Mouse (Mus musculus): ENCODE results near the gene Hcfc2.
A peak's percentile ranks its signal among the peaks of the same experiment; 100 is the strongest.

Gene Hcfc2

DNA sequence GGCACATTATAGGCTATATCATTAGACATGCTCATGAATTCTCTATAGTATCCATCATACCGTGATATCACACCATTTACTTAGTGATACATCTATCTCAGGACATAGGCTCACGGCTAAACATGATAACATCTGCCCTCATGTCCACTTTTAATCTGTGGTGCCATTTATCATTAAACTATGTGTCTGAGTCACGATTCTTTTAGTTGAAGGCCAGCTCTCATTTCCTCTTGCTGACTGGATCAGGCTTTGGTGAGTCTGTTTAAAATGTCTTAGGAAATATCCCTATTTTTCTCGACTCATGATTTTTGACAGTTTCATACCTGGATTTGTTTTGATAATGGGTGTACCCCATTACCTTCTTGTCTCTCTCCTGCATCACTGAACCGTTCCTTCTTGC lies at the start of gene Hcfc2:
Hcfc2 (plus strand) TSS at position 205 of the 400 bp plus-strand sequence.
- DNase-seq: no peak

DNA sequence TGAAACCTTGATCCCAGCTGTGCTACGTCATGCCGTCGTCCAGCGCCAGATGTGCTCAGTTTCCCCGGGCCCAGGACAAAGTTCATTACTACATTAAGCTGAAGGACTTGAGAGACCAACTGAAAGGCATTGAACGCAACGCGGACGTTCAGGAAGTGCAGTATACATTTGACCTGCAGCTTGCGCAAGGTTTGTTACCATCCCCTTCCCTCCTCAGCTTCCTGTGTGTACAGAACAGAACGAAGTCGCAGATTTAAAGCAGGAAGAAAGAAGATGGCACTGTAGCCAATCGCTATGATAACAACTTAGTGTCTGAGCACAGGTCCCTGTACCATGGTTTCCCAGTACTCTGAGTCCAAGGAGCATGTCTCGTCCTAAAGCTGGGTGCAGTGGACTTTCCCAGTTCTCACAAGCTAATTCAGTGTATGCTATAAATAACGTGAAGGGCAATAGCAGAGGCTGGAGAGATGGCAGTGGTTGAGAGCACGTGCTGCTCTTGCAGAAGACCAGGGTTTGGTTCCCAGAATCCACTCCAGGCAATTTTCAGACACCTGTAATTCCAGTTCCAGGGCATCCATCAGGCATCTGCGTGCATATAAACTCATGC lies 48.7 kb upstream of the Hcfc2 start:
- no peak for DNase-seq

DNA sequence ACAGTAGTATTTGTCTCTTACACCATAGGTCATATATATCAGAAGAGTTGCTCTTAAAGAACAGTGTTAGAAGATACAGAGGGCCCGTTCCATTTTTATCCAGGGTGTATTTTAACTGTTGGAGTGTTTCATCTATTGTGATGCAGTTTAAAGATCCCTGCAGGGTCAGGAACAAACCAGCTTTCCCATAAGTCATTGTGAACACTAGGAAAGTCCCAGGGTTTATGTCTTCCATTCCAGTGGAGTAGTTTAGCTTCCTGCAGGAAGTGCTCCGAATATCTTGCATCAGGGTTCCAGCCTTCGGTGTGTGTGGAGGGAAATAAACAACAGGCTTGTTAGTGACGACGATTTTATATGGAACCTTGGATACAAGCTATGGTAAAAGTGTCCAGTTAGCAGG lies 44.7 kb upstream of the Hcfc2 start:
- no peak for DNase-seq

DNA sequence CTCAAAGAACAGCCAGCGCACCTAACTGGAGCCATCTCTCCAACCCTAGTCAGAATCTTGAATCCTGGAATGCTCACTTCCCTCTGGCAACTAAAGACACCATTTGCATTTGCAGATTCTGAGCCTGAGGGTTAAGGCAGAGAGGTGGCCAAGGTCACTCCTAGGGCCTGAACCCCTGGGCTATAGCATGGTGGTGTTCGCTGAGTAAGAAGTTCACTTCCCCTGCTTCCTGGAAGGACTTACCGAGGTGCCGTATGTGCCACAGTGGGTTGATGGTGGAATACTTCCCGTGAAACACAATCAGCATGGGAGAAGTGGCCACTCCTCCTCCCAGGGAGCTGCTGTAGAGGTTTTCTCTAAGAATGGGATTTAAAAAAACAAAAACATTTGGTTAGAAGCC lies 43.3 kb upstream of the Hcfc2 start:
- DNase-seq: no peak

DNA sequence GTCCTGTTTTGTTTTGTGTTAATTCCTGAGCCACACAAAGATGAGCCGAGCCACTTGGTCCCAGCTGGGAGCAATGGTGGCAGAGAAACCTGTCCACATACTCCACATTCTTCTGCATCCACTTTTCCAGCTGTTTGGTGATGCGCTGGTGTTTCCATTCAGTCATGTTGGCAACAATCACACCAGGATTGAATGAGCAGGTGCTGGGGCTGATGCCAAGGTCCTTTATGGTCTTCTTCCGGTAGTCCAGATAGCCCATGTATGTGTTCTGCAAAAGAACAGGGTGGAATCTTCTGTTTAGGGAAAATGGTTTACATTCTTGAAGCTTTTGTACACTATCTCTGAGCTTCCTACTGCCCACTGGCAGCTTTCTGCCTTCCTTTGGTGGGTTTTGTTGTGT lies 41.4 kb upstream of the Hcfc2 start:
- no peak for DNase-seq

DNA sequence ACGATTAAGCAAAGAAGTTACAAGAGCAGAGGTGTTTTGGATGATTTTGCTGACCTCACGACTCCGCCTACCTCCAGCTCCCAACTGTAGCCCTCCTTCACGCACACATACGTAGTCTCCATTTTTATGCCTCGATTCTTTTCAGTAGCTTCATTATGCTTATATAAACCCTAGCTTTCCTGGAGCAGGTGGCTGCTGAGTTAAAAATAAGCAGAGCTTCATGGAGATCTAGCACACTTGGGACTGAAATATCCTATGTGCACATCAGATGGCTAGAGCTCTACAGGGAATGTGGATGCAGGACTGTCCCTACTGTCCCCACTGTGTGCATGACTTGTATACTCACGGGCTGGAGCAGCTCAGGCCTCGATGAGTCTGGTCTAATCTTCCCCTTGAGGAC lies 34.1 kb upstream of the Hcfc2 start:
- peak; percentile 13 to 26 for DNase-seq

DNA sequence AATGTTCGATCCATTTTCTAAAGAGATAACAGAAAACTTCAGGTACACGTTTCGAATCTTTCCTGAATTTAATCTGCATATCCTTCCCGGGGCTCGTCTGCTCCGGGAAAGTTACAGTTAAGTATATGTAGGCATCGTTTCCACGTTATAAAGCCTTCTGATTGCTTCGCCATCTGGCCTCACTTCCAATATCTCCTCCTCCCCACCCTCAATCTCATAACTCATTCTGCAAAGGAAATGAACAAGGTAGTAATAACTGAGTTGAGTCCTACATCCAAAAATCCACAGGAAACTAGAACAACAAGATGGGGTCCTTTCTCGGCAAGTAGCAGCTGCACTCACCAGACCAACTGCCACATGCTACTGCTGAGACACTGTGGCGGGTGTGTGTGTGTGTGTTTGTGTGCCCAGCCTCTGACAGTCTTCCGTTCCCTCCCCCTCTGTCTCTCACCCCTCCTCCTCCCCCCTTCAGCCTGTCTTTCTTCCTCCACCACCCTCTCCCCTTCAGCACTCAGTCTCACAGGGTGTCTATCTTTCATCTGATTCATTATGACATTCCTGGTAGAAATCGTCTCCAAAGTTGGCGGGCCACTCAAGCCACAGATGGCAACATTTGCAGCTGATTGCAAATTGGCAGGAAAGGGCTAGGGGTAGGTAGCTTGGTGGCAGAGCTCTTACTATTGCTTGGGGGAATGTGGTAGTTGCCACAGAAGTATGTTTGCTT lies 33.5 kb upstream of the Hcfc2 start:
- DNase-seq: peak; percentile 42 to 70

DNA sequence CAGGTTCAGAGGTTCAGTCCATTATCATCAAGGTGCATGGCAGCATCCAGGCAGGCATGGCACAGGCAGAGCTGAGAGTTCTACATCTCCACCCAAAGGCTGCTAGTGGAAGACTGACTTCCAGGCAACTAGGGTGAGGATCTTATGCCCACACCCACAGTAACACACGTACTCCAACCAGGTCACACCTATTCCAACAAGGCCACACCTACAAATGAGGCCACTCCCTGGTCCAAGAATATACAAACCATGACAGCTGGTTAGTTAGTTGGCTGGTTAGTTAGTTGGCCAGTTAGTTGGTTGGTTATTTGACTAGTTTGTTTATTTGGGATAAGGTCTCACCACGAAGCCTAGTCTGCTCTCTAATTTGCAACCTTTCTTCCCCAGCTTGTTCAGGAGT lies 32.7 kb upstream of the Hcfc2 start:
- no peak for DNase-seq

DNA sequence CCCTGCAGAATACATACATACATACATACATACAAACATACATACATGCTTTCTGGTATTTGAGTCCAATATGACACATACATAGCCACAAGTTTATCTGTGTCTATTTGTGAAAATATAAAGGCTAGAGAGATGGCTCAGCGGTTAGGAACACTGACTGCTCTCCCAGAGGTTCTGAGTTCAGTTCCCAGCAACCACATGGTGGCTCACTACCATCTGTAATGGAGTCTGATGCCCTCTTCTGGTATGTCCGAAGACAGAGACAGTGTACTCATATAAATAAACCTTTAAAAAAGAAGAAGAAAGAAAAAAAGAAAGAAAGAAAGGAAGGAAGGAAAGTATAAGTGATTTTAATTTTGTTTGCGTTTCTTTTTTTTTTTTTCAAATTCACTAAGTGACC lies 30.0 kb upstream of the Hcfc2 start:
- DNase-seq: no peak

DNA sequence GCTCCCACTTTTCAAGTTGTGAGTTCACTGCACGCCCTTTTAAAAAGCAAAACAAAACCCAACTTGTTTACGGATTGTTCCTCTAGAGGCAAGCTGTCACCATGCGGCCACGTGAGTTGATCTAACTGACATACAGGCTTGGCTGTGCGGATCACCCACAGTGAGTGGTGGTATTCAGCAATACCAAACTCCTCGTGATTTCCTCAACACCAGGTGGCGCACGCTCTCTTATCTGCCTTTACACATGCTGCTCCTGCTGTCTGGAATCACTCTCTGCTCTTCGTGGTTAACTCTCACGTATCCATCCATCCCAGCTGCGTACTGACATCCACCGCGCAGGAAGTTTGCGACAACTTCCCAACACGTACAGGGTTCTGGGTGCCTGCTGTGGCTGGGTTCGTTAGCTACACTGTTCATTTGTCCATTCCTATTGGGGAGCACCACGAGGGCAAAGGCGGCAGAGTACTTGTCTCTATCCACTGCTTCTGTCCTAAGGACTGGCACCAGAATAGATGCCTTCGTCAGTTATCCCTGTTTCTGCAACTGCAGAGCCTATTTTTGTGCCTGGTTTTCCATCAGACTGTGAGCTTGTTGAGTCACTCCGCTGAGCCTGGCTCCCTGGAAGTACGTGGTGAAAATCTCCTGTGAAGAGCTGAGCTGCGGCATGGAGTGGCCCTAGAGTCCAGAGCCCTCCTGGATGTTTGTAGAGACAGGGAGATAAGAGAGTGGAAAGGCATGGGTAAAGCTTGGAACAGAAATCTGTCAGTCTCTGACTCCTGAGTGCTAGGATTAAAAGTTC lies 29.3 kb upstream of the Hcfc2 start:
- DNase-seq: peak; percentile 75 to 84

DNA sequence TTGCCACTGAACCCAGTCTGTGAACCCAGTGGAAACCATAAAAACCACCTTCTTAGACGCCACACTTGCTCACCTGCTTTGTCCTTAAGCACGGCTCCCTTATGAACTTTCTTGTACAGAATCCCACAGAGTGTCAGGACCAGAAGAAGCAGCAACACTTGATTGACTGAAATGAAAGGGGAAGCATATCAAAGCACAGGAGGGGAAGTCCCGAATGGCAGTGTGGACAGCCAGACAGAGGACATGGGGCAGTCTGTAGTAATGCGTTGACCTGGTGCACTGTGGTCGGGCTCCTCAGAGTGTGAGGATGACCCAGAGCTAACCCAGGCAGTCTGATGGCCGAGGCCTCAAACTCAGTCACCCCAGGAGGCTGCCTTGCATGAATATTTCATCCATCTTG lies 25.8 kb upstream of the Hcfc2 start:
- no peak for DNase-seq

DNA sequence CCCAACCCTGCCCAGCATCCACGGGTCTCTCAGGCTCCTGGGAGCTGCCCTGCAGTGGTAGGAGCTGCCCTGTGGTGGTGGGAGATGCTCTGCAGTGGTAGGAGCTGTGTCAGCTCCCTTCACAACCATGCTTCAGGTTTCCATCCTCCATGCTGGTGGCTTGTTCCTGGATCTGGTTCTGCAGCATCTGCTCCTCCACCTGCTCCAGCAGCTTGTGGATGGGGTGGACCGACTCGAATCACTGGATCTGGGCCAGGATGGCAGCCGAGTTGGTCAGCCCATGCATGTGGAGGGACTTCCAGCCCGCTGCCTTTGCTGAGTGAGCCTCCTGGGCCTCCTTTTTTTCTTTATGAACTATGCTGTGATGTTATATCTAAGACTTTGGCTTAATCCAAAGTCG lies 19.0 kb upstream of the Hcfc2 start:
- no peak for DNase-seq

DNA sequence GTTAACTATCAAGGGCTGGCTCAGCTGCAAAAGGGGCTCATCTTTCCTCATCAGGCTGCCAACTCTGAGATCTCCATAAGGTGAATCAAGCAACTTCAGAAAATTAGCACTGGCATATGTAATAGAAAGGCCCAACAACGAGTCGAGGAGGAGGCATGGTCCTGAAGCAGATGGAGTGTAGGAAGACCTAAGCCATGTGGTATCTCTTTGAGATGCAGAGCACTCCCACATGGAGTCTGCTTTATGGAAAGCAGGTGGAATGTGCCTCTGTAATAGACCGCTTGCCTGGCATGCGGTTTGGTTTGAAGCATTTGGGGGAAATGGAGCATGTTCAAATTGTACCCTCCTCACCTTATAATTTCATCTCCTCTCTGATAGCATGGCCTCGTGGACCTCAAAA lies 15.2 kb upstream of the Hcfc2 start:
- no peak for DNase-seq

DNA sequence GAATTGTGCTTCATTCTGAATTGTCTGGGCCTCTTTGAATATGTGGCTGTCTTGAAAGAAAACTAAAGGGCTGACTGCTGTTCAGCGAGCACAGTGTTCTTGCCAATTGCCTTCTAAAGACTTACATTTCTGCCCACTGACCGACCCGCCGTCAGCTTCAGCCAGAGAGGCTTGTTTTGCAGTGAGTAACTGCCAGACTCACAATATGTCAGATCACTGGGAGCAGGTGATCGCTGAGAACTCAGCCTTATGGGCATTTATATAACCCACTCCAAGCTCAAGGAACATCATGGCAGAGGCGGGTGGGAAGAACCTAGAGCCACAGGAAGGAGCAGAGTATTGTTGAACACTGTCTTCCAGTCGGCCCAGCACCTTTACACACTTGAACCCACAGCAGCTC lies 14.3 kb upstream of the Hcfc2 start:
- no peak for DNase-seq

DNA sequence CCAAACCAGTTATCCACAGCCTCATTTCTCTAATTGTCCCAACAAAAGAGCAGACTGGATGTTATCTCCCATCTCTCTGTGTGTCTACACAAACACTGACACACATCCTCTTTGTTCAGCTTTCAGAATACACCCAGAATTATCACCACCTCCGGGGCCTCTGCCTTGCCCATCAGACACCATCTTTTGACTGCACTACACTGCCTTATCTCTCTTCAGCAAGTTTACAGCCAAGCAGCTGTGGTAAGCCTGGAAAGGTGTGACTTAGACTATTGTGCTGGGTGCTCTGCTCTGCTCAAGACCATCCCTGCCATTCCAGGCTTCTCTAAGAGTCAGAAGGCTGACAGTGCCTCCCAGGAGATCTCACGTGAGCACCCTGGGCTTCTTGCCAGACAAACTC lies 10.5 kb upstream of the Hcfc2 start:
- no peak for DNase-seq

DNA sequence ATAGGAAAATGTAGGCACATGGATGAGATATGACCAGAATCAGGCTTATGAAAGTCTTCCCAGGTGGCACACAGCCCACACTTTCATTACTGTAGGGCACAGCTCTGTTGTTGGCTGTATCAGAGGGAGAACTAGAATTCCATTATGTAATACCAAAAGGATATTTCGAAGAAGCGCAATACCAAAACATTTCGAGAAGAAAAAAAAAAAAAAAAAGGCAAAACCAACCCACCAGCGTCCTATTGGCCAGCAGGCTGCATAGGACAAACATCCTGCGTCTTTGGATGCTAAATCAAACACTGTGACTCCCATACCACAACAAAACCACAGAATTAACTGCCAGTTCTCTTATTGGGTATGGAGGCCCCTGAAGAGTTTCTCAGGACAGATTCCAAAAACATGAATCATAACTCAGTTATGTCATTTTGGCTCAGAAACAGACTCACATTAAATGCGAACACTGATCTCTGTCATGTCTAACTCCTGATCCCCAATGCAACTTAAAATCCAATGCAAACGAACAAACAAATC lies 6.2 kb upstream of the Hcfc2 start:
- DNase-seq: no peak

DNA sequence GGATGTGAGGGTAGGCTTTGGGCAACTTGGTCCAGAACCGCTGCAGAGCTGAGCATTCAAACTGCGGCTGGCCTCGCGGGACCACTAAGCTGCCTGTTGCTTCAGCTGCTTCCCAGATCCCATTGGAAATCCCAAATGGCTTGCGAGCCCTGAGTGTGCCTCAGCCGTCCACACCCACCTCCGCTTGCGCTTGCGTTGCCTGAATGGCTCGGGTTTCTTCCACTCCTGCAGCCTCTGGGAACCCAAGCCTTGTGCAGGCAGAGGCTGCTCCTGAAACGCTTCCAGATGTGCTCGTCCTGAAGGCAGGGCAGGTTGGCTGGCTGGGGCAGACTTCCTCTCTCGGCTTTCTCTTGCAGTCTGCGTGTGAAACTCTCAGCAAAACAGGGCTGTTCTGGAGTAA lies 5.5 kb upstream of the Hcfc2 start, which contains the start of gene Glt8d2:
Glt8d2 (minus strand) TSS at position 157 of the 400 bp plus-strand sequence.
- no peak for DNase-seq

DNA sequence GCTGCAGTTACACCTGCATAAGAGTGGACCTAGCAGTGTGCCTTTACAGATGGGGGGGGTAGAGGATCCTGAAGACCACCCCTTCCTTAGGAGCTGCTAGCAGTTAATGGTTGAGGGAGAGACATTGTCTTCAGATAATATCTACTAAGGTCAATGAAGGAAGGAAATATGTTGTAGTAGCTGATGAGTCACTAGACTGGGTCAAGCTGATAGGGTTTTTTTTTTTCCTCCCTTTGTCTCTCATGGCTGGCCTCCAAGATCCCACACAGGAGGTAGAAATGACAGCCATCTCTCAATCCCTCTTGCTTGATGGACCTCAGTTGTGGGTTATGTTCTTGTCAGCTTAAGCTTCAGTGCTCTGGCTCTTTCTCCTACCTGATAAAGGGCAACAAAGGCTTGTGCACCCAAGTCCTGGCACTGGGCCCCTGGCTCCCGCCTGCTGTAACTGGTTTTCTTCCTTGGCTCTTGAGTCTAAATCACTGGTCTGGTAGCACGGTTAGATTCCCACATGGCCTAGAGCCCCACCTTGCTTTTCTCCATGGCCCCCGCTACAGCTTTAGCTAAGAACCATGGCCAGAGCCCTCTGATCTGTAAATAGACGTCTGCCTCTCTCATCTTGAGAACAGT lies 606 bp downstream of the Hcfc2 start:
- no peak for DNase-seq

DNA sequence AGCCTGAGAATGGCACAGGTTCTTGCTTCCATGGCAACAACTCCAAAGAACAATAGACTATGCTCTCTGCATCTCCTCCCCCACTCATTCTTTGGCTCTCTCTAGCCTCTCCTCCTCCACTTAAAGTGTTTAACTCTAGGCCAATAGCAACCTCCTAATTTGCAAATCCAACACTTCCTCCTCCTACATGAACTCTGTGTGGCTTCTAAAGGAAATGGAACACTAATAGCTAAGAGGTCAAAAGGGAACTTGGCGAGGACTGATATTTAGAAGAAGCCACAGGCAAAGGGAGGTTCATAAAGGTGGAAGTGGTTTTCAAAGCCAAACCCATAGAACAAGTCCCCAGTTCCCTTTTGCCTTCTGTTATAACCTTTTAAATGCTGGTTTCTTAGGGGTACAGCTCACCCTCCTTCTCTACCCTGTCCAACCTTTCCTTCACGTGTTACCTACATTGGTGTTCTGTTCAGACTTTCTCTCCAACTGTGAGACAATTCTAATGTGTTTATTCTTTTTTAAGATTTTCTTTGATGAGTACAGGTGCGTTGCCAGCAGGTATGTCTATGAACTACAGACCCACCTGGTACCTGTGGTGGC lies 1.4 kb downstream of the Hcfc2 start:
- no peak for DNase-seq

DNA sequence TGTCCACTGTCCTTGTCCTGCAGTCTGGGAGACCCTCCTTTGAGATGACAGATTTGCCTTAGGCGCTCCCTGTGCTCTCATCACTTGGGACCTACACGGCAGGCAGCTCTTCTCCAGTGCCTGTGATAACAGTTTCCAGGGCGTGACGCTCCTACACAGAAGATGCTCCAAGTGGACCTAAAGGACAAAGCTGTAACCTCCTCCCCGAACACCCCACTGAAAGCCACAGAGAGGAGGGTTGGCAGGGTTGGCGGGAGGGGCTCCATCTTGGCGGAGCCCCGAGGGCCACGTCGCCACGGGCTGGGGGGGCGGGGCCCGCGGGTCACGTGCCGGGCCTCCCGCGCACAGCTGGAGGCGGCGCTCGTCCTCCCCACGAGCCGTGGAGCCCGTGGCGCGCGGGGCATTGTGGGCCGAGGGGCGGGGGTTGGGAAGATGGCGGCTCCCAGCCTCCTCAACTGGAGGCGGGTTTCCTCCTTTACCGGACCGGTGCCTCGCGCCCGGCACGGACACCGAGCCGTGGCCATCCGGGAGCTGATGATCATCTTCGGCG lies 2.8 kb downstream of the Hcfc2 start:
- DNase-seq: peak; percentile 85 to 86

DNA sequence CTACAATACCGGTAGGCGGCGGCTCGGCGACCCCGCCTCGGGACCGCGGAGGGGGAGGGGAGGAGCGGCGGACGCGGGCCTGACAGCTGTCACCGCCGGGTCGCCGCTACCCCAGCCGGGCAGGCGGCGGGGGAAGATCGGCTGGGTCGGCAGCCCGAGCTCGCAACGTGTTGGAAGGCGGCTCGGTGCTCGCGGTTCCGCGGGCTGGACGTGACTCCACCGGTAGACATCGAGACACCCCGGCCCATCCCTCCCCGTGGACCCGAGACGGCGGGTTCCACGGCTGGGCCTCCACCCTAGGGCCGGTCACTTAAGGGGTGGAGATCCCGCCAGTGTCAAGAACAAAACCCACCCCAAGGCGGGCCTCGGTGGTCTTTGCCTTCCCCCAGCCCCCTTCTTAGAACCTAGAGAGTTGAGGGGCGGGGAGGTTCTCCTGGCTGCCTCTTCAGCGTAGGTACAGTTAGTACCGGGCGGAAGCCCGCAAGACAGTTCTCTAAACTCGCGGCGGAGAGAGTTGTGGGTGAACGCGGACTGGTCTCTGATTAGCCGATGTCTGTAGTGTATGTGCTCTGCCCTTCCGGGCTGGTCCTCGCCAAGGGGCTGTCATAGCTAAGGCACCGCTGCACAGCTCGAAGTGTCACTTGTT lies 3.5 kb downstream of the Hcfc2 start:
- DNase-seq: no peak

DNA sequence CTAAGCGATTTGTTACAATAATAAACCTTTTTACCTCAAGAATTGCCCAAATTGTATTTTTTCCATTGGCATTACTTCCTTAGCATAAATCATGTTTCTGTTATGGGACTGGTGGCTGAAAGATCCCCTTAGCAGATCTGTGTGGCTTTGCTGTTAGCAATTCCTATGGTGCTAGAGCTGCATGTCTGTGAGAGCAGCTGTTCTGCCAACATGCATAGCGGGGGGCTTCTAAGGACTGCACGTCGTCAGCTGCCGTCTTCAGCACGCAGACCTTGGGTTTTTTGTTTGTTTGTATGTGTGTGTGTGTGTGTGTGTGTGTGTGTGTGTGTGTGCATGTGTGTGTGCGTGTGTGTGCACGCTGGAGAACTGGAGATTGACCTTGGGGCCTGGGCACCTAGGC lies 45.4 kb downstream of the Hcfc2 start:
- DNase-seq: no peak

All from thymus, adult 18-20 months (tissue).